Mouse (Mus musculus) kidney, embryonic 14.5 days (tissue): ENCODE measurements around the gene Ccdc93. TPM values are rescaled to one million over a fixed set of nuclear protein-coding genes. Genes with fewer than 3 reads are reported as not detected.

Experiments
- ATAC-seq: fragments of 200-750 bp; cut with Nextera tagmentation; 2 replicates; pipeline ENCODE4 v1.8.0; 2017; ENCODE audit warnings: moderate number of reproducible peaks, mild to moderate bottlenecking, moderate TSS enrichment, moderate library complexity; ENCODE audit not compliant: low FRiP score, low TSS enrichment
- H3K27ac ChIP-seq: fragments of 300-500 bp; sonication (generic); 2 replicates; pipeline ENCODE4 v1.5.1; 2014; ENCODE audit warnings: low read depth, mild to moderate bottlenecking, low read length, moderate library complexity, mixed read lengths
- H3K27me3 ChIP-seq: fragments of 300-500 bp; sonication (generic); 2 replicates; pipeline ENCODE4 v1.6.1; 2014; ENCODE audit warnings: mild to moderate bottlenecking, low read length; ENCODE audit not compliant: control insufficient read depth, insufficient read depth
- H3K36me3 ChIP-seq: fragments of 300-500 bp; sonication (generic); 2 replicates; pipeline ENCODE4 v1.6.1; 2014; ENCODE audit warnings: low read length, mixed read lengths; ENCODE audit not compliant: control insufficient read depth, insufficient read depth
- H3K4me1 ChIP-seq: fragments of 300-500 bp; sonication (generic); 2 replicates; pipeline ENCODE4 v1.6.1; 2014; ENCODE audit warnings: low read length, mixed read lengths; ENCODE audit not compliant: control insufficient read depth, insufficient read depth
- H3K4me2 ChIP-seq: fragments of 300-500 bp; sonication (generic); replicated peaks from 2 replicates; pipeline ENCODE4 v1.6.1; 2014; ENCODE audit warnings: low read depth, mild to moderate bottlenecking, low read length
- H3K4me3 ChIP-seq: fragments of 300-500 bp; sonication (generic); 2 replicates; pipeline ENCODE4 v1.5.1; 2014; ENCODE audit warnings: mild to moderate bottlenecking, low read length
- H3K9ac ChIP-seq: fragments of 300-500 bp; sonication (generic); 2 replicates; pipeline ENCODE4 v1.6.1; 2014; ENCODE audit warnings: low read depth, mild to moderate bottlenecking, low read length, moderate library complexity
- H3K9me3 ChIP-seq: fragments of 300-500 bp; sonication (generic); 2 replicates; pipeline ENCODE4 v1.6.1; 2016; ENCODE audit warnings: low read length; ENCODE audit not compliant: control insufficient read depth
- WGBS: fragments of 180-500 bp; shearing (Covaris S2); extraction: QIAGEN DNeasy Blood & Tissue Kit; methylation state at CpG from one replicate; pipeline ENCODE4 v1.1.7; 2014; 5-methylcytosine and 5-hydroxymethylcytosine counted together
- polyA plus RNA-seq: library from polyadenylated mRNA; unstranded; fragments of >200 nt; fragmentation: Nextera tagmentation; extraction: Ambion mirVana; gene quantifications from 2 replicates; pipeline ENCODE4 v1.2.1, GENCODE M21; 2014

The Ccdc93 gene
- polyA plus RNA-seq = 6.6 and 11.3 TPM in 2 replicates

- under 1% methylated on average over 47 of the region's 47 CpGs for WGBS
Measured at GRCm38 (mm10) chr1:121430938-121431928, at the start of gene Ccdc93. TSS of gene Ccdc93 (plus strand) at chr1:121431049.

DNA sequence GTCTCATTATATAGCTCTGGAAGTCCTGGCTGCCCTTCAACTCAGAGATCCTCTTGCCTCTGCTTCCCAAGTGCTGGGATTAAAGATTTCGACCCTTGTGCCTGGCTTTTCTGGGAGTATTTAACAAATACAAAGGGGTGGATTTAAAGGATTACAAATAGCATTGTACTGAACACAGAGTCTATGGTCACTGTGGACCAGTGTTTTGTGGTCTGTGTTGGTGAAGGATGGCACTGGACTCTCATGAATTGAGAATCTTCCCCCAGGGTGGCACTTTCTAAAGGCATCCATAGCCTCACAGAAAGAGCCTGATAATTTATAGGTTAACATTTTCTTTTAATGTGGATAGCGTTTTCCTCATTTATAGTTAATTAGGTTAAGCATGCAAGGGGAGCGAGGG, 49.3 kb upstream of the Ccdc93 start:
- H3K4me3 ChIP-seq = no peak overlapping the region
- WGBS = 84% methylated on average over 3 of the region's 3 CpGs
- no peaks in the 10 kb centered on the region for H3K27me3 ChIP-seq
- no peak overlapping the region for H3K9ac ChIP-seq
- no peak for ATAC-seq
- no peaks in the 10 kb centered on the region for H3K9me3 ChIP-seq
- H3K4me1 ChIP-seq = no peaks in the 10 kb centered on the region
- H3K4me2 ChIP-seq = no peak overlapping the region
- H3K27ac ChIP-seq = no peak overlapping the region
- no peaks in the 10 kb centered on the region for H3K36me3 ChIP-seq

More at GRCm38 (mm10) chr1:121430938-121431928, at the start of gene Ccdc93:
- Histone ChIP-seq H3K9ac (peak within 1 kb of the TSS; percentile 79), H3K36me3 (peaks cover 3% of the 10 kb centered on the region; the same call in 1 of the 2 replicates), H3K27ac (no peak within 1 kb of the TSS), H3K9me3 (no peaks in the 10 kb centered on the region), H3K27me3 (no peaks in the 10 kb centered on the region), H3K4me3 (peak within 1 kb of the TSS; percentile 89), H3K4me1 (no peaks in the 10 kb centered on the region), H3K4me2 (peak within 1 kb of the TSS; percentile 81)
- peak; percentile 94 for ATAC-seq

DNA sequence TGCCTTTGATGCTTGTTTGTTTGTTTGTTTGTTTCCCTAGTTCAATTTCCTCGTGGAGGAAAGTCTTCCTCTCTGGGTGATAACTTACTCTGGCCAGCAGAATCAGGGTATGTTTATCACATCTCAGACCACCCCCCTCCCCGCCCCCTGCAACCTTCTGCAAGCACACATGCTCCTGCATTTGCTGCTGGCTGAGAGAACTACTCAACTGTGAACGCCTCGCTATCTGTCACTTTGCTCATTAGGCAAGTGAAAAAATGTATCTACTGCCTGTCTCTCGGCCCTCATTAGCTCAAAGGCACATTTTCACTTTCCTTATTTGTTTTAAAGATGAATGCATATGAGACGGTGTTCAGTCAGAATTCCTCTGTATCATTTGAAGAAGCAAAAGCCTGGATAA, 42.5 kb upstream of the Ccdc93 start:
- Histone ChIP-seq H3K4me2 (peak overlapping the region; percentile 22; the same call in 1 of the 2 replicates), H3K27me3 (no peaks in the 10 kb centered on the region), H3K36me3 (no peaks in the 10 kb centered on the region), H3K9ac (no peak overlapping the region), H3K4me1 (no peaks in the 10 kb centered on the region), H3K9me3 (no peaks in the 10 kb centered on the region), H3K4me3 (no peak overlapping the region), H3K27ac (no peak overlapping the region)
- WGBS = 22% methylated on average over 6 of the region's 6 CpGs
- no peak for ATAC-seq

DNA sequence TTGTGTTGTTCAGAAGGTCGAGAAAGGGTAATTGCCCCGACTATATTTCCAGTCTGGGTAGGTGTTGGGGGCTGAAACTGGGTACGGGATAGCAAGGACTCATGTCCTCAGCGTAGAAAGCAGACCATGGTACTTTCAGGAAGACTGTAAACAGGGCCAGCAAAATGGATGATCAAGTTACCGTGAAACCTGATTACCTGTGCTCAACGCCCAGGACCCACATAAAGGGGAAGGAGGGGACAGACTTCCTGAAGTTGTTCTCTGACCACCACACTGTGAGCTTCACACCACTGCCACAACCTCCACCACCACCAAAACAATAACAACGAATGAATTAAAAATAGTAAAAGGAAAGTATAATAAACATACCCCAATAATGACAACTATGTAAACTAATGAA, 42.1 kb upstream of the Ccdc93 start:
- no peak overlapping the region for H3K4me3 ChIP-seq
- no peaks in the 10 kb centered on the region for H3K27me3 ChIP-seq
- ATAC-seq = no peak
- no peaks in the 10 kb centered on the region for H3K36me3 ChIP-seq
- H3K4me1 ChIP-seq = no peaks in the 10 kb centered on the region
- peak overlapping the region; percentile 22; the same call in 1 of the 2 replicates for H3K4me2 ChIP-seq
- no peak overlapping the region for H3K27ac ChIP-seq
- H3K9ac ChIP-seq = no peak overlapping the region
- no peaks in the 10 kb centered on the region for H3K9me3 ChIP-seq
- 29% methylated on average over 7 of the region's 7 CpGs for WGBS

- Histone ChIP-seq H3K4me3 (no peak overlapping the region), H3K27ac (no peak overlapping the region), H3K36me3 (no peaks in the 10 kb centered on the region), H3K4me1 (no peaks in the 10 kb centered on the region), H3K27me3 (no peaks in the 10 kb centered on the region), H3K9me3 (no peaks in the 10 kb centered on the region), H3K9ac (no peak overlapping the region), H3K4me2 (no peak overlapping the region)
- ATAC-seq = no peak
- WGBS = 90% methylated on average over 12 of the region's 12 CpGs
Measured at GRCm38 (mm10) chr1:121389574-121389973, 41.3 kb upstream of the Ccdc93 start.

- H3K27ac ChIP-seq = no peak overlapping the region
- H3K4me3 ChIP-seq = no peak overlapping the region
- H3K9ac ChIP-seq = no peak overlapping the region
- no peaks in the 10 kb centered on the region for H3K9me3 ChIP-seq
- no peak overlapping the region for H3K4me2 ChIP-seq
- H3K4me1 ChIP-seq = peaks cover 1% of the 10 kb centered on the region; the same call in 1 of the 2 replicates
- WGBS = 95% methylated on average over 5 of the region's 5 CpGs
- no peaks in the 10 kb centered on the region for H3K27me3 ChIP-seq
- no peaks in the 10 kb centered on the region for H3K36me3 ChIP-seq
- no peak for ATAC-seq
Measured at GRCm38 (mm10) chr1:121390003-121390402, 40.8 kb upstream of the Ccdc93 start.

- 60% methylated on average over 13 of the region's 13 CpGs for WGBS
- no peak overlapping the region for H3K27ac ChIP-seq
- ATAC-seq = no peak
- H3K4me2 ChIP-seq = no peak overlapping the region
- no peak overlapping the region for H3K4me3 ChIP-seq
- peaks cover 6% of the 10 kb centered on the region; the same call in 1 of the 2 replicates for H3K4me1 ChIP-seq
- no peaks in the 10 kb centered on the region for H3K27me3 ChIP-seq
- H3K9me3 ChIP-seq = no peaks in the 10 kb centered on the region
- no peak overlapping the region for H3K9ac ChIP-seq
- no peaks in the 10 kb centered on the region for H3K36me3 ChIP-seq
Measured at GRCm38 (mm10) chr1:121390421-121390820, 40.4 kb upstream of the Ccdc93 start.

DNA sequence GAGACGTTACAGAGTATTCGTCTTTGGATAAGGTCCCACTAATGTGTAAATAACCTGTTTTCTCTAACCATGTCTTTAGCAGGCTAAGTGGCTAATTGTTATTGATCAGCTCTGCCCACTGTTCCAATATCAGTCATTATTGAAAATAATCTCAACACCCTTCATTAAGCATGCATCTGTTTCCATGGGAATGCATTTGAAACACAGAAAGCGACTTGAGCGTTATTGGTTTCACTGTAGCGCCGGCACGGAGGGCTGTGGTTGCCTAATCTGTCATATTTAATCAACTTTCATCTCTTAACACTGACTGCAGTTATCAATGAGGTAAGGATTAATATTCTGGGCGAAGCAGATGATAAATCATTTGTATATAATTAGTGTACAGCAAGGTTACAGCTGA, 40.0 kb upstream of the Ccdc93 start:
- Histone ChIP-seq H3K4me1 (peaks cover 8% of the 10 kb centered on the region; the same call in 1 of the 2 replicates), H3K4me3 (no peak overlapping the region), H3K27me3 (no peaks in the 10 kb centered on the region), H3K4me2 (no peak overlapping the region), H3K9ac (no peak overlapping the region), H3K36me3 (no peaks in the 10 kb centered on the region), H3K27ac (no peak overlapping the region), H3K9me3 (no peaks in the 10 kb centered on the region)
- ATAC-seq = no peak
- WGBS = 80% methylated on average over 8 of the region's 8 CpGs

- Histone ChIP-seq H3K27ac (no peak overlapping the region), H3K27me3 (no peaks in the 10 kb centered on the region), H3K9ac (no peak overlapping the region), H3K9me3 (no peaks in the 10 kb centered on the region), H3K4me2 (no peak overlapping the region), H3K36me3 (no peaks in the 10 kb centered on the region), H3K4me3 (no peak overlapping the region), H3K4me1 (peaks cover 8% of the 10 kb centered on the region; the same call in 1 of the 2 replicates)
- ATAC-seq = no peak
- 63% methylated on average over 2 of the region's 2 CpGs for WGBS
Measured at GRCm38 (mm10) chr1:121393117-121393516, 37.7 kb upstream of the Ccdc93 start.
